Mouse (Mus musculus) kidney, adult 2 months (tissue): ENCODE data around the gene Pus10.

Experiments
- CTCF ChIP-seq: fragments of 200-500 bp; conservative IDR thresholded peaks from 2 replicates; pipeline ENCODE4 v1.5.1; 2011; ENCODE audit warnings: low read depth, mild to moderate bottlenecking, control low read depth, low read length, moderate library complexity, mixed read lengths; ENCODE audit not compliant: insufficient read depth, insufficient read length
- POLR2A ChIP-seq: fragments of 200-500 bp; IDR thresholded peaks from one replicate; pipeline ENCODE4 v1.6.1; 2011; ENCODE audit warnings: low read depth, low read length, control low read depth

DNA sequence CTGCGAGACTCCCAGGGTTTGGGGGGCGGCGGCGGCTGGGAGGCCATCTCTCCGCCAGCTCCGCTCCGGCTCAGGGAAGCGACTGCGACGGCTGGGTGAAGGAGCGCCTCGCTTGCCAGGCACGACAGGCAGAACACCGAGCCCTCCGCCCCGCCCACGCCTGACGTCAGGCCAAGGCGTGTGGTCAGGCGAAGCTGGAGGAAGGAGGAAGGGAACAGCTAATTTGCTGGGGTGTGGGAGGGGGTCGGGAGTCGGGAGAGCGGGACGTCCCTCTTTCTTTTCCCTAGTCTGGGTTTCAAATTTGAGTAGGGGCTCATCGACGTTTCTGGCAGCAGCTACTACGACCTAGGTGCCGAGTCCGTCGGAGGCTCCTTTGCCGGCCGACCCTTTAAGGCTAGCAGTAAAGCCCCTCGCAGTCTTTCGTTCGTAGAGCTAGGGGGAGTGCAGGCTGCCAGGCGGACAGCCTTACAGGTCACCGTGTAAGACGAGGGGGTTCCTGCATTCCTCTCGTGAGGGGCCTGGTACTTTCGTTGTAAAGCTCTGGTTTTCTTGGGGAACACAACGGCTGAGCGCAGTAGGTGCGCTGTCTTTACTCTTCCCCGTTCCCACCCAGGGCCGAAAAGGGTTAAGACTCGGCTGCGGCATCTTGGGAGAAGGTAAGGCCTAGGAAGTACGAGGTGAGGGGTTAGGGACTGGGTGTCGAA is 476 bp downstream of the Pus10 start, which contains the start of gene Pex13:
- TF ChIP-seq POLR2A (peak; percentile 38), CTCF (no peak)
